Mouse (Mus musculus) adrenal gland, postnatal 14 days (tissue): Measurements from ENCODE around the gene Calhm6. TPM values are rescaled to one million over a fixed set of nuclear protein-coding genes. Genes with fewer than 3 reads are reported as not detected.

Experiments
- DNase-seq: peaks from one replicate; pipeline ENCODE4 v3.0.0; 2021; ENCODE audit warnings: mixed read lengths
- total RNA-seq: library from RNA; stranded (reverse); gene quantifications from 2 replicates; pipeline ENCODE4 v1.2.3, GENCODE M21; 2021

Calhm6 gene
- total RNA-seq, 1 experiment from 2014 or later, result 0.85 TPM

GRCm38 (mm10) chr10:34096418-34096883 lies 31.3 kb downstream of the Calhm6 start, which contains the start of gene Calhm5:
Gene Calhm5 (minus strand): TSS chr10:34096519.
- DNase-seq, result peak; percentile 43

DNA sequence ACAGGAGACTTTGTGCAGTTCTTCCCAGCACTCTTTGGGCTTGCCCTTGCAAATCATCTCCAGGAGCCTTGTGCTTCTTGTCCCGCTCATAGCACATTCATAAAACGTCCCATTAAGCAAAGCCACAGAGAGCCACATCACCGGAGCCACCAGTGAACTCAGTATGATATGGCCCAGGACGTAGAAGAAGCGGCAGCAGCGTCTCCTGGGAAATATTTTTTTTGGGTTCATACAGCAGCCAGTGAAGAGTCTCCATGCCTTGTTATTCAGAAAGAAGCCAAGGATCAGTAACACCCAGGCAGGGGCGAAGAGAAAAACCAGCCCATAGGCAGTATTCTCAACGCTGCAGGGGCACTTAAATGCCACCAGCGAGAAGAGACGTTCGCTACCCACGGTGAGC lies 31.8 kb downstream of the Calhm6 start:
- DNase-seq, result no peak

DNA sequence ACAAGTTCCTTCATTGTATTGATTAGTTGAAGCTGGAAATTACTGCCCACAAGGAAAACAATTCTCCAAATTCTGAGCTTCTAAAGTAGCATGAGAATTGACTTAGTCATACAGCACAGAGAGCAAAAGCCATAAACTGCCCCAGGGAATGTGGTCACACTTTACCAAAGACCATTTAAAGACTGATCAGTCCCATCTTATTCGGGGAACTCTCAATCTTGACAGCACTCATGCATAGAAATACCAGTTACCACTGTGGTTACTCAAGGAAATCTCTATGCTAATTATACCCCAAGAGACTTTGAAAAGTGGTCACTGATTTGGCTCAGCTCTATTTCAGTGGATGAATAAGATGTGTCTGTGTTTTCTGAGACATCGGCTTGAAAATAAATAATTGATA lies 32.6 kb downstream of the Calhm6 start:
- no peak for DNase-seq

- no peak for DNase-seq
These were observed 35.9 kb downstream of the Calhm6 start for GRCm38 (mm10) chr10:34091888-34092287.

DNA sequence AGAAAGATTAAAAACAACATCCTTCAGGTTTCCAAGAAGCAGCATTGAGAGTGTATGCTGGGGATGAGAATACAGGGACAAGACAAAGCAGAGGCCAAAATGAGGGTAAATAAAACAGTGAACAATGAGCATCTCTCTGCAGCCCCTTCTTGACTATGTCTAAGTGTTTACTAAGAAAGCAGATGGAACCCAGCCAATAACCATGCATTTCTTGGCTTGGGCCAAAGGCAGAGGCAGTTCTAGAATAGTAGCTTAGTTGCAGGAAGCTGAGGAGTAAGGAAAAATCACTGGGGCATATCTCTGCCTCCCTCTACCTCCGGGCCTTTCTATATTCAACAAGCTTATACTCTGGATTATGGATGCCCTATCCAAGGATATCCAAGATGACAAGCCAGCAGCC lies 37.3 kb downstream of the Calhm6 start:
- DNase-seq, result no peak

DNA sequence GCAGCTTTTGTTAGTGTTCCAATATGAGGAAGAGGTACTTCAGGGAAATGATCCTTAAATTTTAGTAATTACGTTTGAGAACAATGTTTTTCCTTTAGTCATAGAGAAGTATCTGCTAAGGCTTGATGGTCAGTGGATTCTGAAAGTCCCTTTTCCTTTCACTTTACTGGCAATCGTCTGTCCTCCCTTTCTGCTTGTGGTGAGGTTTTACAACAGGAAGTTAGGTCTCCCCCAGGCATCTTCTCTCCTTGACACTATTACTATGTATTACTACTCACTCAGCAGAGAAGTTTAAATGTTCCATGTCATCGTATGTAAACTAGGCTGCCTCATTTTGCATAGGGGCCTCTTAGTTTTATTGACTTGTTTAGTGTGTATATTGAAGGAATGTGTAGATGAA lies 38.3 kb downstream of the Calhm6 start:
- DNase-seq, result no peak

DNA sequence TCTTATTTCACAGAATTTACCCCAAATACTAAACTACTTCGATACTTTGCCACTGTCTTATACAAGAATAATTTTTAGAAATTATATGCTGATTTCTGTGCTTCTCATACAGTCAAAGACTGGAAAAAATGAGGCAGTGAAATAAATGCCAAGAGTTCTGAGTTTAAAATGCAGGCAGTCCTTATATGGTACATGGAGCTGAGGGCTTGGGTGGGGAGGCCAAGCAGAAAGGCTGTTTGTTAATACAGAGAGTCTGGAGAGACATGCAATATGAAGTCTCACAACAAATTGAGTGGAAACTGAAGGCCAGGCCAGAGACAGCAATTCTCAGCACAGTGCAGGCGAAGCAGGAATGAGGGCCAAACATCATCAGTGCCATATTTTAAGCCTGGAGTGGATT lies 39.3 kb downstream of the Calhm6 start:
- no peak for DNase-seq

DNA sequence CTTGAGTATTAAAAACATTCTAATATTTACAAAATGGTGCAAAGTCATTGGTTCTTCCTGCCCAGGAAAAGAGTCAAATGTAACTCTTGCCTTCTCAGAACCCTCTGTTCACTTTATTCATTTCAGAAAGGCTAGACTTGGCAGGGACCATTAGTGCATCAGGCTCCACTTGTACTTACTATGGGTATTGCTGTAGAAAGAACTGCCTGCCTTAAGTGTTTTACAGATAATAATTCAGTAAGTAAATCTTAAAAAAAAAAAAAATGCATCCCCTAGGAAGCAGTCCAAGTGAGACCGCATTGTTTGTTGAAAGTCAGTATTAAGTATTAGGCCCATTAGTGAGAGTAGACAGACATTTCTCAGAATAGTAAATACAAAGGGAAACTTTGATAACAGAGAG lies 41.3 kb downstream of the Calhm6 start:
- no peak for DNase-seq

Other genes with a start within 250 kb of the Calhm6 start
- gene Rsph4a, start 222.9 kb downstream of the Calhm6 start, total RNA-seq, result 0.15 TPM in 1 of 2 replicates, not detected in the other
- gene Zup1, start 176.7 kb downstream of the Calhm6 start, total RNA-seq, result 13.3 and 16.8 TPM in 2 replicates
- 81.8 and 98.0 TPM in 2 replicates for gene Rwdd1, start 108.4 kb downstream of the Calhm6 start, total RNA-seq
- not detected in 2 replicates for gene Trappc3l, start 90.4 kb downstream of the Calhm6 start, total RNA-seq
- gene Calhm4, start 83.7 kb downstream of the Calhm6 start, total RNA-seq, result not detected in 2 replicates
- gene Calhm5, start 31.5 kb downstream of the Calhm6 start, total RNA-seq, result 0.15 TPM in 2 replicates
- gene Dse, start 79.7 kb upstream of the Calhm6 start, total RNA-seq, result 10.9 and 12.2 TPM in 2 replicates
- gene Tspyl1, start 154.2 kb upstream of the Calhm6 start, total RNA-seq, result 52.2 and 54.2 TPM in 2 replicates
- 12.5 and 16.1 TPM in 2 replicates for gene Tspyl4, start 169.5 kb upstream of the Calhm6 start, total RNA-seq